Mouse (Mus musculus) frontal cortex, adult 2 months (tissue): ENCODE data around the gene Slc25a36. TPM values are rescaled to one million over a fixed set of nuclear protein-coding genes. Genes with fewer than 3 reads are reported as not detected.

Source experiments
- DNase-seq, 2 experiments: peaks; one replicate each; pipeline ENCODE4 v3.0.0; 2022; ENCODE audit warnings: low spot score in 1 of 2; ENCODE audit errors: extremely low spot score in 1 of 2
- polyA plus RNA-seq: library from polyadenylated mRNA; depleted of rRNA; stranded (reverse); fragments of >200 nt; gene quantifications from 2 replicates; pipeline ENCODE4 v1.2.3, GENCODE M21; 2012; rRNA removed

Gene Slc25a36
- polyA plus RNA-seq = 65.9 and 71.5 TPM in 2 replicates

- peak; percentile 97 to 98 for DNase-seq
These were observed at the start of gene Slc25a36 for GRCm38 (mm10) chr9:97110571-97111390. Gene Slc25a36 (minus strand): TSS chr9:97111157.

GRCm38 (mm10) chr9:97158412-97158811 is 47.5 kb upstream of the Slc25a36 start:
- no peak for DNase-seq

GRCm38 (mm10) chr9:97155981-97156380 is 45.0 kb upstream of the Slc25a36 start:
- no peak for DNase-seq

GRCm38 (mm10) chr9:97154956-97155355 is 44.0 kb upstream of the Slc25a36 start:
- DNase-seq = no peak

GRCm38 (mm10) chr9:97153006-97153405 is 42.0 kb upstream of the Slc25a36 start:
- DNase-seq = no peak

- no peak for DNase-seq
These were observed 36.3 kb upstream of the Slc25a36 start for GRCm38 (mm10) chr9:97147270-97147669.

- DNase-seq = no peak
These were observed 34.4 kb upstream of the Slc25a36 start for GRCm38 (mm10) chr9:97145351-97145750.

- no peak for DNase-seq
These were observed 32.5 kb upstream of the Slc25a36 start for GRCm38 (mm10) chr9:97143416-97143815.

GRCm38 (mm10) chr9:97142558-97142957 is 31.6 kb upstream of the Slc25a36 start:
- peak in 1 of 2 experiments; percentile 26 for DNase-seq

GRCm38 (mm10) chr9:97141723-97142122 is 30.8 kb upstream of the Slc25a36 start:
- no peak for DNase-seq

GRCm38 (mm10) chr9:97140145-97140932 is 29.4 kb upstream of the Slc25a36 start:
- peak in 1 of 2 experiments; percentile 24 for DNase-seq

GRCm38 (mm10) chr9:97137678-97138077 is 26.7 kb upstream of the Slc25a36 start:
- no peak for DNase-seq

- DNase-seq = no peak
These were observed 26.2 kb upstream of the Slc25a36 start for GRCm38 (mm10) chr9:97137116-97137515.

- DNase-seq = no peak
These were observed 24.9 kb upstream of the Slc25a36 start for GRCm38 (mm10) chr9:97135866-97136265.

GRCm38 (mm10) chr9:97133178-97133577 is 22.2 kb upstream of the Slc25a36 start:
- no peak for DNase-seq

- DNase-seq = no peak
These were observed 19.0 kb upstream of the Slc25a36 start for GRCm38 (mm10) chr9:97130001-97130400.

GRCm38 (mm10) chr9:97123934-97124692 is 13.2 kb upstream of the Slc25a36 start:
- DNase-seq = no peak

- no peak for DNase-seq
These were observed 10.5 kb upstream of the Slc25a36 start for GRCm38 (mm10) chr9:97121432-97121831.

GRCm38 (mm10) chr9:97114271-97114670 is 3.3 kb upstream of the Slc25a36 start:
- DNase-seq = no peak

- no peak for DNase-seq
These were observed 2.6 kb upstream of the Slc25a36 start for GRCm38 (mm10) chr9:97113555-97113929.
